Mouse (Mus musculus): ENCODE results near the gene Spata2l. TPM values are rescaled to one million over a fixed set of nuclear protein-coding genes. Genes with fewer than 3 reads are reported as not detected.
"Not testable (repeated sequence)": the region's sequence is repeated elsewhere in the genome, so short reads cannot be mapped to it uniquely, and the experiment has no call there.

Spata2l gene
- 4.6 and 5.1 TPM in 2 replicates for polyA plus RNA-seq (2015; fragmentation: Nextera tagmentation; extraction: Ambion mirVana)

GRCm38 (mm10) chr8:123235520-123236497, at the start of gene Spata2l:
TSS of gene Spata2l (minus strand) at chr8:123236233.
- Histone ChIP-seq H3K27me3 (peaks cover 43% of the 10 kb centered on the region), H3K9me3 (no peaks in the 10 kb centered on the region)

GRCm38 (mm10) chr8:123284493-123284892, 48.5 kb upstream of the Spata2l start:
- no peak for ATAC-seq (ENCODE audit: insufficient number of reproducible peaks, insufficient read depth, low FRiP score, low TSS enrichment, low read depth)
- no peaks in the 10 kb centered on the region for H3K27me3 ChIP-seq
- no peak overlapping the region for H3K9ac ChIP-seq
- H3K4me1 ChIP-seq: no peaks in the 10 kb centered on the region
- H3K4me3 ChIP-seq: no peak overlapping the region
- H3K27ac ChIP-seq: no peak overlapping the region
- H3K4me2 ChIP-seq: no peak overlapping the region
- H3K36me3 ChIP-seq: peaks cover 51% of the 10 kb centered on the region
- 88% methylated on average over 5 of the region's 5 CpGs for WGBS
- no peaks in the 10 kb centered on the region for H3K9me3 ChIP-seq

More at GRCm38 (mm10) chr8:123235520-123236497, at the start of gene Spata2l:
- Histone ChIP-seq H3K4me3 (peak within 1 kb of the TSS; percentile 59), H3K9ac (peak within 1 kb of the TSS; percentile 73), H3K4me2 (peak within 1 kb of the TSS; percentile 96), H3K27ac (no peak within 1 kb of the TSS), H3K36me3 (no peaks in the 10 kb centered on the region), H3K4me1 (peaks cover 23% of the 10 kb centered on the region)
- WGBS: 2% methylated on average over 57 of the region's 57 CpGs
- ATAC-seq (ENCODE audit: insufficient number of reproducible peaks, insufficient read depth, low FRiP score, low TSS enrichment, low read depth): peak; percentile 79

- Histone ChIP-seq H3K36me3 (peaks cover 47% of the 10 kb centered on the region), H3K27ac (no peak overlapping the region), H3K9me3 (no peaks in the 10 kb centered on the region), H3K4me2 (no peak overlapping the region), H3K4me3 (no peak overlapping the region), H3K27me3 (no peaks in the 10 kb centered on the region), H3K9ac (no peak overlapping the region), H3K4me1 (no peaks in the 10 kb centered on the region)
- 90% methylated on average over 7 of the region's 7 CpGs for WGBS
- no peak for ATAC-seq (ENCODE audit: insufficient number of reproducible peaks, insufficient read depth, low FRiP score, low TSS enrichment, low read depth)
Measured at GRCm38 (mm10) chr8:123283991-123284390, 48.0 kb upstream of the Spata2l start.

GRCm38 (mm10) chr8:123282994-123283393, 47.0 kb upstream of the Spata2l start:
- H3K9ac ChIP-seq; H3K27me3 ChIP-seq; H3K4me1 ChIP-seq; ATAC-seq (ENCODE audit: insufficient number of reproducible peaks, insufficient read depth, low FRiP score, low TSS enrichment, low read depth); H3K4me2 ChIP-seq; H3K27ac ChIP-seq; H3K9me3 ChIP-seq; H3K4me3 ChIP-seq: not testable (repeated sequence)
- 93% methylated on average over 5 of the region's 6 CpGs for WGBS
- peaks cover 41% of the 10 kb centered on the region for H3K36me3 ChIP-seq

- Histone ChIP-seq H3K4me3 (no peak overlapping the region), H3K9me3 (no peaks in the 10 kb centered on the region), H3K27me3 (no peaks in the 10 kb centered on the region), H3K9ac (no peak overlapping the region), H3K4me2 (no peak overlapping the region), H3K27ac (no peak overlapping the region), H3K36me3 (peaks cover 25% of the 10 kb centered on the region), H3K4me1 (no peaks in the 10 kb centered on the region)
- no peak for ATAC-seq (ENCODE audit: insufficient number of reproducible peaks, insufficient read depth, low FRiP score, low TSS enrichment, low read depth)
- 86% methylated on average over 13 of the region's 13 CpGs for WGBS
Measured at GRCm38 (mm10) chr8:123280302-123281094, 44.5 kb upstream of the Spata2l start.

DNA sequence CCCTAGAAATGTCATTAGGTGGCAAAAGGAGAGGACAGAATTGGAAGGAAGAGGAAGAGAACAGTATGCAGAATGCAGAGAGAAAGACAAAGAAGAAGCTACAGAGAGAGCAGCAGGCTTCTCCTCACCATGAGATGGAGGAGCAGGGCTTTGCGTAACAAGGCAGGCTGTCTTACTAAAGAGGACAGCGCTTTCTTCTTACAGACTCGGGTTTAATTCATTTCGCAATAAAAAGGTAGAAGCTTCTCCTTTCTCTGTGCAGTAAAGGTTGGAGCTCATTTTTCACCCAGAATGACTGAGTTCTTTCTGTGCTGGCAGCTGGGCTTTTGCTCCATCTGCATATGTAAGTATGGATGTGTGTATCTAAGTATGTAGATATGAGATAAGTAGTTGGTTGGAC, 43.8 kb upstream of the Spata2l start:
- H3K9ac ChIP-seq: no peak overlapping the region
- H3K4me1 ChIP-seq: no peaks in the 10 kb centered on the region
- H3K27me3 ChIP-seq: no peaks in the 10 kb centered on the region
- no peak overlapping the region for H3K4me3 ChIP-seq
- H3K9me3 ChIP-seq: no peaks in the 10 kb centered on the region
- H3K27ac ChIP-seq: no peak overlapping the region
- H3K4me2 ChIP-seq: no peak overlapping the region
- H3K36me3 ChIP-seq: peaks cover 28% of the 10 kb centered on the region
- 90% methylated on average over 4 of the region's 4 CpGs for WGBS
- no peak for ATAC-seq (ENCODE audit: insufficient number of reproducible peaks, insufficient read depth, low FRiP score, low TSS enrichment, low read depth)

DNA sequence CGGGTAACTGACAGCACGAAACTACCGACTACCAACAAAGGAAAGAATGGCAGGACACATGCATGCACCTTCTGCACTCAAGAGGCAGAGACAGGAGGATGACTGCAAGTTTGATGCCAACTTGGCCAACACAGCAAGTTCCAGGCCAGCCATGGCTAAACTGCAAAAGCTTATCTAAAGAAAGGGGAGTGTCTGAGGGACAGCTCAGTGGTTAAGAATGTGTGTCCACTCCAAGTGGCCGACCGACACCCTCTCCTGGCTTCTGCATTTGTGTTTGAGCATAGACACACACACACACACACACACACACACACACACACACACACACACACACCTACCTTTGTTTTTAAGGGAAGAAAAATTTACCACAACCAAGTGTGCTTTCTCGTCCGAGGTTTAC, 42.4 kb upstream of the Spata2l start:
- H3K9ac ChIP-seq: no peak overlapping the region

GRCm38 (mm10) chr8:123275096-123275495, 39.1 kb upstream of the Spata2l start:
- Histone ChIP-seq H3K4me3 (no peak overlapping the region), H3K9ac (no peak overlapping the region), H3K4me1 (no peaks in the 10 kb centered on the region), H3K4me2 (no peak overlapping the region), H3K27me3 (no peaks in the 10 kb centered on the region), H3K36me3 (peaks cover 38% of the 10 kb centered on the region), H3K9me3 (no peaks in the 10 kb centered on the region), H3K27ac (no peak overlapping the region)
- 93% methylated on average over 12 of the region's 12 CpGs for WGBS
- no peak for ATAC-seq (ENCODE audit: insufficient number of reproducible peaks, insufficient read depth, low FRiP score, low TSS enrichment, low read depth)

More for the DNA sequence above, 42.4 kb upstream of the Spata2l start:
- Histone ChIP-seq H3K27me3 (no peaks in the 10 kb centered on the region), H3K27ac (no peak overlapping the region), H3K36me3 (peaks cover 37% of the 10 kb centered on the region), H3K4me2 (no peak overlapping the region), H3K4me1 (no peaks in the 10 kb centered on the region), H3K9me3 (no peaks in the 10 kb centered on the region), H3K4me3 (no peak overlapping the region)
- WGBS: 87% methylated on average over 7 of the region's 7 CpGs
- no peak for ATAC-seq (ENCODE audit: insufficient number of reproducible peaks, insufficient read depth, low FRiP score, low TSS enrichment, low read depth)

GRCm38 (mm10) chr8:123274447-123274846, 38.4 kb upstream of the Spata2l start:
- no peaks in the 10 kb centered on the region for H3K27me3 ChIP-seq
- no peak for ATAC-seq (ENCODE audit: insufficient number of reproducible peaks, insufficient read depth, low FRiP score, low TSS enrichment, low read depth)
- H3K9me3 ChIP-seq: no peaks in the 10 kb centered on the region
- H3K4me2 ChIP-seq: no peak overlapping the region
- peaks cover 42% of the 10 kb centered on the region for H3K36me3 ChIP-seq
- 83% methylated on average over 5 of the region's 5 CpGs for WGBS
- no peak overlapping the region for H3K9ac ChIP-seq
- H3K4me3 ChIP-seq: no peak overlapping the region
- no peaks in the 10 kb centered on the region for H3K4me1 ChIP-seq
- no peak overlapping the region for H3K27ac ChIP-seq

DNA sequence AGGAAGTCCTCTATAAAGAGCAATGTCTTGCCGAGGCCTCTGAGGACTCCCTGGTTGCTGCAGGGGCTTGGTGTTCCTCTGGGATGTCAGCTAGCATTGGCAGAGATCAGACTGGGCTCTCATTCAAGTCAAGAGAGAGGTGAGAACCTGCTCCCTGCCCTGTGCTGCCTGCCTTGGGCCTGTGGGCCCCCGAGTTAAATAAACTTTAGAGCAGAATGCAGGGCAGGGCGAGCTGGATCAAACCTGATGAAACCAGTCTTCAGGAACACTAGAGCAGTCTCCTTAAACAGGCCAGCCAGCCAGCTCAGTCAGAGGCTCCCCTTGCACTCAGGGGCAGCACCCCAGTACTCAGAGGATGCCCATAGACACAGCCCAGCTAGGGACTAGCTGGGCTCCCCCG, 35.9 kb upstream of the Spata2l start:
- H3K27me3 ChIP-seq: no peaks in the 10 kb centered on the region
- H3K9me3 ChIP-seq: no peaks in the 10 kb centered on the region
- 0 out of 2 replicates have a peak overlapping the region, but pooled peaks have one; percentile 16 for H3K27ac ChIP-seq
- 78% methylated on average over 4 of the region's 4 CpGs for WGBS
- no peak for ATAC-seq (ENCODE audit: insufficient number of reproducible peaks, insufficient read depth, low FRiP score, low TSS enrichment, low read depth)
- no peaks in the 10 kb centered on the region for H3K4me1 ChIP-seq
- peaks cover 61% of the 10 kb centered on the region for H3K36me3 ChIP-seq
- H3K4me2 ChIP-seq: no peak overlapping the region
- H3K9ac ChIP-seq: 0 out of 2 replicates have a peak overlapping the region, but pooled peaks have one; percentile 21
- H3K4me3 ChIP-seq: no peak overlapping the region

DNA sequence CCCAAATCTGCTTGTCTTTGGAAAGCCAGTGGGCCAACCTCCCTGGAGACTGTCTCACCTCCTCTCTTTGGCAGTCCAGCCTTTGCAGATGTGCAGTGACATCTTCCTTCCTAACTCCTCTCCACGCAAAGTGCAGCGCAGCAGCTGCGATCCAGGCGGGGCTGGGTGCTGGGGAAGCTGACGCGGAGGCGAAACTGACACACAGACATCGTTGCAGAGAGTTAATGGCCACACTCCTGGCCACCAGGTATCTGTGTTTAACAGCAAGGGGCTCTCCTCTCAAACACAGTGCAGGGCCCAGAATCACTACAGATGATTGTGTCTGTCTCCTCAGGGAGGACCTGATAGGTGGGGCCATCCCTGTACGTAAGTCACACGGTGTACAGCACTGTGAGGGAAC, 35.1 kb upstream of the Spata2l start:
- no peak for ATAC-seq (ENCODE audit: insufficient number of reproducible peaks, insufficient read depth, low FRiP score, low TSS enrichment, low read depth)
- Histone ChIP-seq H3K9ac (no peak overlapping the region), H3K27ac (no peak overlapping the region), H3K4me3 (no peak overlapping the region), H3K4me1 (no peaks in the 10 kb centered on the region), H3K36me3 (peaks cover 69% of the 10 kb centered on the region), H3K9me3 (no peaks in the 10 kb centered on the region), H3K4me2 (no peak overlapping the region), H3K27me3 (no peaks in the 10 kb centered on the region)
- 92% methylated on average over 10 of the region's 10 CpGs for WGBS
